Mouse (Mus musculus) gastrocnemius, adult 8-10 months (tissue): ENCODE measurements around the gene Ccr9. TPM values are rescaled to one million over a fixed set of nuclear protein-coding genes. Genes with fewer than 3 reads are reported as not detected.
"Not testable (repeated sequence)": the region's sequence is repeated elsewhere in the genome, so short reads cannot be mapped to it uniquely, and the experiment has no call there.

Experiments
- DNase-seq, 2 experiments: peaks; one replicate each; pipeline ENCODE4 v3.0.0; 2022; ENCODE audit warnings: low spot score in 2 of 2
- total RNA-seq, 4 experiments: library from RNA; stranded (reverse); gene quantifications; 2 replicates each; pipeline ENCODE4 v1.2.4; 2022

Gene Ccr9
- total RNA-seq, 4 experiments from 2014 or later, result not detected

GRCm38 (mm10) chr9:123716301-123716700 lies 38.1 kb downstream of the Ccr9 start:
- DNase-seq, result no peak

GRCm38 (mm10) chr9:123717186-123718008 lies 39.2 kb downstream of the Ccr9 start, which contains the start of gene Lztfl1:
Gene Lztfl1, minus strand, starts transcription at chr9:123717697.
- peak; percentile 92 to 95 for DNase-seq

GRCm38 (mm10) chr9:123722737-123723493 lies 44.7 kb downstream of the Ccr9 start:
- DNase-seq, result no peak

DNA sequence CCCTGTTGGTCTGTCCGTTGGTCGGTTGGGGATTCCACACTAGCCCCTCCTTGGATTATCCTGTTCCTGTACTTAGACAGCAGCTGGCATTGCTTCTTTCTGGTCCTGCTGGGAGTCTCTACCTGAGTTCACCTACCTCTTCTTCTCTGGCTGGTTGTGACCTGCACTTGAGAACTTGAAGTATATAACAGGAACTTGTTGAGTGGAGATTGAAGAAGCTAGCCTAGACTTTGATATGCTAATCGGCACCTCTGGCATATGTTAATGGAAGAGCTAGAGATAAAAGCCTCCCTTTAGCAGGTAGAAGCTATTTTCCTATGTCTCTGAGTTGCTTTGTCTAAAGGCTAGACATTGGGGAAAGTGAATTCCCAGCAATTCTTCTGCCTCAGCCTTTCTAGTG lies 53.0 kb downstream of the Ccr9 start:
- no peak for DNase-seq

DNA sequence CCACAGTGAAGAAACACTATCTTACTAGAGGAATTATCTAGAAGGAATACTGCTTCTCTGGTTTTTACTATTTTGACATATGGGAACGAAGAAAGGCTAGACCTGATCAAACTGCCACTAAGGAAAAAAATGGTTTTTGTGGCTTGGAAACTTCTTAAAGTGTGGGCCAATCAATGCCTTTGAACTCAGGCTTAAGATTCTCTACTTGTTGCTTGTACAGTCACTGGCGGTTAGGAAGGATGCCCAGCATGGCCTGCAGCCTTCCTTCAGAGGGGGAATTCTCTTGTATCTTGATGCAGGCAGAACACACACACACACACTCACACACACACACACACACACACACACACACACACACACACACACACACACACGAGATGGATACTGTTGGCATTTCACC lies 55.9 kb downstream of the Ccr9 start:
- no peak for DNase-seq

DNA sequence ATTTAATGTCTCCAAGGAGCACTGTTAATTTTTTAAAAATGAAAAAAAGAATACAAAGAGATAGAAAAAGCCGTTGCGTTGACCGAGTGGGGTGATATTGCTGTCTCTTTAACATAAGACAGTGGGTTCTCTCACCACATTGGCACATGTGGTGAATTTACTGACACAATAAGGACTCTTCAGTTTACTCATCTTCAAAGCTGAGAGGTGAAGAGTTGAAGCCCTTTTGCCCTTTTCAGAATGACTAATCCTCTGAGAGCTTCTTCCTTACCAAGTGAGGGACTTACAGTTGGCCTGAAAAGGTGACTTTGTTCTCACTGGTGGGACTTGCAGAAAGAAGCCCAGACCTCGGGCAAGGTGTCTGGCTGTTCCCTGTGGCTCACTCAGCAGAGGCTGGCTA lies 62.6 kb downstream of the Ccr9 start:
- no peak for DNase-seq

DNA sequence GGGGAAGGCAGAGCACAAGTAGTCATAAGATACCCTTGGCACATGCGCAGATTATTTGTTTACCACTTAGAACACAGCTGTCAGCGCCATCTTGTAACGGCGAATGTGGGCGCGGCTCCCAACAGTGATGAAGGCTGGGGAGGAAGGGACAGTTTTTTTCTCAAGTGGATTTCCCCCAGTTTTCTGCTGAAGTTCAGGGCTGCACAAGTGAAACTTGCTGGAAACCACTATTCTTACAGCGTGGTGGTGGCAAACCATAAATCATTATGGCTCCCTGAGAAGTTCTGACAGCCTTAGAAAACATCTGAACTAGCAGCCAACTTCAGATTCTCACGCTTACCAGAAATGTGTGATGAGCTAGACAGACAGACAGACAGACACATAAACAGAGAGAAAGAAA lies 71.4 kb downstream of the Ccr9 start:
- not testable (repeated sequence) for DNase-seq

DNA sequence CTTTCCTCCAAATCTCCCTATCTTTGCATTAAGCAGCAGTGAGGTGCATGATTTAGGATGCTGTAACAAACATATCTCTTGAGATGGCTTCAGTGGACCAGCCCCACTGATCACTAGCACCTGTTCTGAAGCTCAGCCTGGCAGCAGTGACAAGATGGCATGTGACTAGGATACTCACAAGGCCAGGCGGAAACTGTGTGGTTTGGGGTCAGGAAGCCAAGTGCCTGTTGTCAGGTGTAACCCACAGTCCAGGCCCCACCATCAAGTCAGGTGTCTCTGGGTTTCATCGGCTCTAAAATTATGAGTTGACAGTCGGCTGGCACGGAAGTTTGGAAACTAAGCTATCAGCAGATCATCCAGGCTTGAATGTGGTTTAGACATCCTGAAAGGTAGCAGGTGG lies 76.1 kb downstream of the Ccr9 start:
- DNase-seq, result no peak

- DNase-seq, result no peak
Measured at GRCm38 (mm10) chr9:123756752-123757151, 78.5 kb downstream of the Ccr9 start.

DNA sequence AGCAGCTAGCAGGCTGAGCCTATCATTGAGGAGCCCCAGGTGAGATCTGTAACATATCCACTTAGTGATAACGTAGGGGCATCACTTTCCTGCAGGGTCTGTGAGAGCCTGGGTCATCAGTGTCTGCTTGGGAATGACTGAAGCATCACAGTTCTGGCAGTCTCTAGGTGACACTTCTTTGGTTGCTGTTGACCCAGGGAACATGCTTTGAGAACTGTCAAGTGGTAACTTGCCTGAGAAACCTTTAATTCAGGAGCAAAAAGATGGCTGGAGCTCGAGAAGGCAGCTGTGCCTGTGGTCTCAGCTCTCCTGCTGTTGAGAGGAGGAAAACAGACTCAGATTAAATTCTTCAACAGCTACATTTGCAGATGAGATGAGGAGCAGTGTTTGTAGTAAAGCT lies 79.1 kb downstream of the Ccr9 start:
- no peak for DNase-seq

DNA sequence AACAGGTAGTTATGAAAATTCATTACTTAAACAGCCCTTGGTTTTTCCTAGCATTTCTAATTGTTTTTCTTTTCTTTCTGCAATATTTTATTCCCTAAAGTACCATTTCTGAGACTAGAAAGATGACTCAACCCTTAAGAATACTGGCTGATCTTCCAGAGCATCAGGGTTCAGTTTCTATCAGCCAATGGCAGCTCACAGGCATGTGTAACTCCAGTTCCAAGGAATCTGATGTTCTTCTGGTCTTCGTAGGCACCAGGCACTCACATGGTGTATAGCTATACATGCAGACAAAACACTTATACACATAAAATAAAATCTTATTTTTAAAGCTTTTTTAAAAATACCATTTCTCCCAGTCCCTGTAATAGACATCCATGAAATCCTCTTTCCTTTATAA lies 79.9 kb downstream of the Ccr9 start:
- DNase-seq, result no peak

DNA sequence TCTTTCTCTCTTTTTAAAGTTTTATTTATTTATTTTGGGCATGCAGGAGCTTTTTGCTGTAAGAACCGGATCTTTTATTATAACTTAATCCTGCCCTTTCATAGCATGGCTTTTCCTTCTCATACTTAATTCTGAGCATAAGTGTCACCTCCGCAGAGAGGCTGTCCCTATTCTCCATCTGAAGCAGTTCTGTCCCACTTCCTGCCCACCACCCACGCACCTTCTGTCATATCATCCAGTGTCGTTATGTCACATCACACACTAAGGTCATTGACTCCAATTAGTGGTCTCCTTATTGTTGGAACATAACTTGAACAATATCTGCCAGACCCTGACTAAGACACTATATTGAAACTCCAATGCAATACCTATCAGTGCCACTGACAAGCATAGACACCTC lies 80.4 kb downstream of the Ccr9 start:
- DNase-seq, result no peak

DNA sequence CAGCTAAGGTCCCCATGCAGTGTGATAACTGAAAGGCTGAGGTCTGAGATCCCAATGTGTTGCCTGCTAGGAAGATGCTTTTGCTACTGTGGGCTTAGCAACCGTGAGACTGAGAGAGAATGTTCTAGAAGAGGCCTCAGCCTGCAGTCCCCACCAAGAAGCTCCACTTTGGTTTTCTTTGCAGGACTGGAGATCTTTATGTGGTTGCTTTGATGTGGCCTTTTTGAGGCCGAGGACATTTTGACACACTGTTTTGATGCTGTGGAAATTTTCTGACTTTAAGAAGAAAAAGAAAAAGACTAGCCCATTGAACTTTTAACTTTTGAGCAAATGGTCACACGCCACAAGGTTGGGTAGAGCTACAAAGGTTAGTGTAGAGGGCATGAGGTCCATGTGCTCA lies 82.6 kb downstream of the Ccr9 start:
- no peak for DNase-seq

DNA sequence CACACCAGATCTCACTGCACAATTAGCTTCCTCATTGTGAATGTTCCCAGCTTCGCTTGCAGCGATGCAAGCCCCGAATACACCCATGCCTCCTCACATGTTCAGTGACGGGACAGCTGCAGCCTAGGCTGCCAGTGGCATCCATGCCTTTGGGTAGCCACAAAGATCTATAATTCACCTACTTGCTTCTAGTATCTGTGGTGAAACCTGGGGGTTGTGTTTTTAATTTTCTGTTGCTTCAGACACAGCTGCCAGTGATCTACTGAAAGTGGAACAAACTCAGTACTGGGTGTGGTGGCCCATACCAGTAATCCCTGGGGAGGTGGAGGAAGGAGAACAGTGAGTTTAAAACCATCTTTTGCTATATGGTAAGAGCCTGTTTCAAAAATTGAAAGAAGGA lies 84.6 kb downstream of the Ccr9 start:
- DNase-seq, result no peak

GRCm38 (mm10) chr9:123763771-123764170 lies 85.5 kb downstream of the Ccr9 start:
- no peak for DNase-seq

- DNase-seq, result no peak
Measured at GRCm38 (mm10) chr9:123766996-123767395, 88.8 kb downstream of the Ccr9 start.

GRCm38 (mm10) chr9:123768443-123768842 lies 90.2 kb downstream of the Ccr9 start:
- no peak for DNase-seq

- no peak for DNase-seq
Measured at GRCm38 (mm10) chr9:123769532-123769931, 91.3 kb downstream of the Ccr9 start.

DNA sequence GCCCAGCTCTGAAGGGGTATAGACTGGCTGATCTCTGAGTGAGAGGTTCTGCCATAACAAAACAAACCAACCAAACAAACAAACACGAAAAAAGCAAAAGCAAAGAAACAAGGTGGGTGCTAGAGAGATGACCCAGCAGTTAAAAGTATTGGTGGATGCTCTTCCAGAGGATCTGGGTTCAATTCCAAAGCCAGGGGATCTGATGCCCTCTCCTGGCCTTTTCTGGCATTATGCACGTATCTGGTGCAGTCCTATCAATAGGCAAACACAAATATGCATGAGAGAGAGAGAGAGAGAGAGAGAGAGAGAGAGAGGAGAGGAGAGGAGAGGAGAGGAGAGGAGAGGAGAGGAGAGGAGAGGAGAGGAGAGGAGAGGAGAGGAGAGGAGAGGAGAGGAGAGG lies 95.1 kb downstream of the Ccr9 start:
- not testable (repeated sequence) for DNase-seq

DNA sequence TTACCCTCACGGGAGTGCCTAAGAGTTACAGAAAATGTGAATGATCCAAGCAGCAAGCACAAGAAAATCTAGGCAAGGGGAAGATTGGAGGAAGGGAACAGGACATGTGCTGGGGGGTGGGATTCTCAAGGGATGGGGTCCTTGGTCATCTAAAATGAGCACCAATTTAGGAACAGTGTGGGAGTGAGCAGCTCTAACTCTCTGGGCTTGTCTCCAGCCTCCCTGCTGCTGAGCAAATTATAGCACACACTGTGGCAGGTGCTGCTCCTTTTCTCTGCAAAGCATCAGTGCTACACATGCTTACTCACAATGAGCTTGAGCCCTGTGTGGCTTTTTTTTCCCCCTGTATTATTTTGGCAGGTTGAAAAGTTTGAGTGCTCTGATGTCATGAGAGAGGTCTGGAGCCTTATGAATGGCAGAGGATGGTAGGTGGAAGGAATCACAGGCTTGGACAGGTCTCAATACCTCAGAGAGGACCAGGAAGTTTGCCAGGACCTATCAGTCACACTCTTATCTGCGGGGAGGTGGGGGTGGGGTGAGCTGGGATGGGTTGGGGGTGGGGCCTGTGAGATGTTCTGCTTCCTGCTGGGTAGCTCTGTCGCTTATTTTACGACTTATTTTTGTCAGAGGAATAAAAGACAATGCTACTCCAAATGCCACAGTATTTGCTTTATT lies 110.8 kb downstream of the Ccr9 start:
- DNase-seq, result no peak

DNA sequence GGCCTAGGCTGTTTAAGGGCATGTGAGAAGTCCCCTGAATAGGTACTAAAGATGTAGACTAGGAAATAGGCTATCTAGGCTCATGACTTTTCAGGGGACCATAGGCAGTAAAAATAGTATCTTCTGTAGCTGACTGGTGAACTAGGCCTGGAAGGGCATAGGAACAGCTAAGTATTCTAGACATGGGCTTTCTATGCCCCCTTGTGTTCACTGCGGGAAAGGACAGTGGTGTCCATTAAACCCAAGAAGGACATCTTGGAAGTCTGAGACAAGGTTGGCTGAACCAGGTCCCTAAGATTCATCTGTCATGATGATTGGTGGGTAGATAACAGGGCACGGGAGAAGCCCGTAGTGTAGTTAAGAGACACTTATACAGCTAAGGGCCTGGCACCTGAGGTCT lies 117.9 kb downstream of the Ccr9 start:
- DNase-seq, result peak in 1 of 2 experiments; percentile 7

- DNase-seq, result no peak
Measured at GRCm38 (mm10) chr9:123801527-123801926, 123.3 kb downstream of the Ccr9 start.
